Mouse (Mus musculus) kidney, adult 8-10 months (tissue): ENCODE data around the gene Il17rb.

ENCODE experiments used
- DNase-seq, 2 experiments: peaks; one replicate each; pipeline ENCODE4 v3.0.0; 2022

Gene Il17rb

GRCm38 (mm10) chr14:30008733-30009575 lies at the start of gene Il17rb, which contains the start of gene Chdh:
Gene Il17rb (minus strand): TSS chr14:30008896.
Gene Chdh (plus strand): TSS chr14:30009023.
- peak; percentile 88 to 89 for DNase-seq

GRCm38 (mm10) chr14:30056031-30056766 lies 47.5 kb upstream of the Il17rb start:
- DNase-seq = peak in 1 of 2 experiments; percentile 58

- no peak for DNase-seq
Measured at GRCm38 (mm10) chr14:30054922-30055321, 46.2 kb upstream of the Il17rb start.

- DNase-seq = peak; percentile 40 to 59
Measured at GRCm38 (mm10) chr14:30050280-30050679, 41.6 kb upstream of the Il17rb start.

- no peak for DNase-seq
Measured at GRCm38 (mm10) chr14:30048049-30048448, 39.4 kb upstream of the Il17rb start.

GRCm38 (mm10) chr14:30046976-30047375 lies 38.3 kb upstream of the Il17rb start:
- DNase-seq = peak; percentile 64 to 70

- DNase-seq = no peak
Measured at GRCm38 (mm10) chr14:30045704-30046220, 37.1 kb upstream of the Il17rb start.

- no peak for DNase-seq
Measured at GRCm38 (mm10) chr14:30045239-30045638, 36.5 kb upstream of the Il17rb start.

GRCm38 (mm10) chr14:30043356-30043940 lies 34.8 kb upstream of the Il17rb start:
- DNase-seq = no peak

GRCm38 (mm10) chr14:30041836-30042235 lies 33.1 kb upstream of the Il17rb start:
- no peak for DNase-seq

GRCm38 (mm10) chr14:30039413-30039812 lies 30.7 kb upstream of the Il17rb start:
- no peak for DNase-seq

GRCm38 (mm10) chr14:30038431-30038830 lies 29.7 kb upstream of the Il17rb start:
- no peak for DNase-seq

- DNase-seq = no peak
Measured at GRCm38 (mm10) chr14:30033405-30033804, 24.7 kb upstream of the Il17rb start.

GRCm38 (mm10) chr14:30027378-30027777 lies 18.7 kb upstream of the Il17rb start:
- DNase-seq = no peak

GRCm38 (mm10) chr14:30024387-30024786 lies 15.7 kb upstream of the Il17rb start:
- DNase-seq = no peak

- DNase-seq = no peak
Measured at GRCm38 (mm10) chr14:30022471-30022870, 13.8 kb upstream of the Il17rb start.

GRCm38 (mm10) chr14:30019792-30020575 lies 11.3 kb upstream of the Il17rb start:
- no peak for DNase-seq

- peak; percentile 82 to 86 for DNase-seq
Measured at GRCm38 (mm10) chr14:30019375-30019774, 10.7 kb upstream of the Il17rb start.

- DNase-seq = peak; percentile 65 to 77
Measured at GRCm38 (mm10) chr14:30018846-30019245, 10.2 kb upstream of the Il17rb start.

GRCm38 (mm10) chr14:30018463-30018801 lies 9.7 kb upstream of the Il17rb start:
- DNase-seq = peak; percentile 56 to 67

- DNase-seq = peak; percentile 49 to 60
Measured at GRCm38 (mm10) chr14:30017794-30018462, 9.2 kb upstream of the Il17rb start.

GRCm38 (mm10) chr14:30016666-30017065 lies 8.0 kb upstream of the Il17rb start:
- DNase-seq = peak in 1 of 2 experiments; percentile 39
